ENCODE assay signal across 17 mouse cellular contexts in genomic region chr3:128226503-128226902, GRCm38 (mm10).
"Had no signal": no experiment of that assay in that cellular context is flagged by ENCODE, and none has a peak within 500 bp of the region (broad histone marks: within the 10 kb centered on the region; RNA-seq: fewer than 3 reads in every experiment).

No protein-coding gene starts in this region.

- ATAC-seq: hindbrain, postnatal 0 days had no signal

- H3K27me3 ChIP-seq: limb, embryonic 13.5 days; liver, embryonic 15.5 days; neural tube, embryonic 12.5 days; stomach, embryonic 15.5 days had no signal

- H3K9me3 ChIP-seq: limb, embryonic 13.5 days; liver, embryonic 15.5 days; midbrain, embryonic 10.5 days; neural tube, embryonic 12.5 days; stomach, embryonic 15.5 days had no signal

- DNase-seq: left cerebral cortex, postnatal 4 days; lung, embryonic 14.5 days; lung, postnatal 10 days; lung, postnatal 4 days; midbrain, embryonic 14.5 days; retina, postnatal 1 day; thymus, adult 2 months; thymus, postnatal 25 days had no signal

- H3K4me3 ChIP-seq: layer of hippocampus, adult 2 months; limb, embryonic 13.5 days; liver, embryonic 15.5 days; midbrain, embryonic 10.5 days; myocyte; neural tube, embryonic 12.5 days; stomach, embryonic 15.5 days had no signal

- H3K36me3 ChIP-seq: limb, embryonic 13.5 days; liver, embryonic 15.5 days; midbrain, embryonic 10.5 days; neural tube, embryonic 12.5 days; stomach, embryonic 15.5 days had no signal

- H3K4me2 ChIP-seq: limb, embryonic 13.5 days; liver, embryonic 11.5 days; liver, embryonic 15.5 days; lung, embryonic 14.5 days; neural tube, embryonic 12.5 days; stomach, embryonic 15.5 days had no signal

- H3K4me1 ChIP-seq: liver, embryonic 15.5 days; neural tube, embryonic 12.5 days; stomach, embryonic 15.5 days had no signal

- H3K9ac ChIP-seq: limb, embryonic 13.5 days; liver, embryonic 15.5 days; lung, embryonic 14.5 days; neural tube, embryonic 12.5 days; stomach, embryonic 15.5 days had no signal

- H3K27ac ChIP-seq: hindbrain, postnatal 0 days; layer of hippocampus, adult 2 months; limb, embryonic 13.5 days; liver, embryonic 15.5 days; midbrain, embryonic 10.5 days; neural tube, embryonic 12.5 days; stomach, embryonic 15.5 days had no signal
